Mouse (Mus musculus): Measurements from ENCODE around the gene Ago4. TPM values are rescaled to one million over a fixed set of nuclear protein-coding genes. Genes with fewer than 3 reads are reported as not detected.

The Ago4 gene
- polyA plus RNA-seq, 1 experiment from 2014 or later, result 1.4 TPM

GRCm38 (mm10) chr4:126467721-126468284, 65.5 kb downstream of the Ago4 start:
- ATAC-seq (replicated peaks; ENCODE audit: low FRiP score), result peak; percentile 77
- peak overlapping the region; percentile 80 for H3K4me3 ChIP-seq (replicated peaks)
- WGBS, result 1% methylated on average over 24 of the region's 25 CpGs
- peak overlapping the region; percentile 91 for H3K27ac ChIP-seq
- no peaks in the 10 kb centered on the region for H3K27me3 ChIP-seq
- no peaks in the 10 kb centered on the region for H3K36me3 ChIP-seq
- H3K4me1 ChIP-seq, result peaks cover 46% of the 10 kb centered on the region
- H3K9me3 ChIP-seq (replicated peaks), result no peaks in the 10 kb centered on the region
- peak overlapping the region; percentile 80 for H3K4me2 ChIP-seq
- H3K9ac ChIP-seq, result peak overlapping the region; percentile 93

DNA sequence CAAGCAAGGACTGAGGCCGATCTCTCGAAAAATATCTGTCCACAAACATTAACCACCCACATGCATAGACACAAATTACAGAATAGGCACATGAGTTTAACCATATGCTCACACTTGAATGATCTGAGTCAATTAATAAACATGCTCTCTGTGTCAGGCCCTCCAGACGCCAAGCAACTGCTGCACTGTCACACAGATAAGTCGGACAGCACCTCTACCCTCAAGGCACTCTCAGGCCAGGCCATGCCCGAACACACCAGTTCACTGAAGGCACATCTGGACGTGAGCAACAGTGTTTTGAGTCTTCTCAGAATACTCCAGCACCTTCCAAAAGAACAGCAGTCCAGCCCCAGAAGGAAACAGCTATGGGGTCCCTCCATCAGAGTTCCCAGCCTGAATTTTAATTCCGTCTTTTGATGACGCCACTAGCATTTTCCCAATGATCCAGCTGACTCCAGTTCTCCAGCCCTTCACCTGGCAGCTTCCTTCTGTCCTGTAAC, 67.0 kb downstream of the Ago4 start:
- ATAC-seq (replicated peaks; ENCODE audit: low FRiP score), result no peak
- Histone ChIP-seq H3K4me3 (replicated peaks) (no peak overlapping the region), H3K9ac (no peak overlapping the region), H3K27ac (peak overlapping the region; percentile 47; the same call in 1 of the 2 replicates), H3K9me3 (replicated peaks) (no peaks in the 10 kb centered on the region), H3K4me2 (peak overlapping the region; percentile 44), H3K4me1 (peaks cover 46% of the 10 kb centered on the region), H3K27me3 (no peaks in the 10 kb centered on the region), H3K36me3 (no peaks in the 10 kb centered on the region)
- 33% methylated on average over 8 of the region's 8 CpGs for WGBS

DNA sequence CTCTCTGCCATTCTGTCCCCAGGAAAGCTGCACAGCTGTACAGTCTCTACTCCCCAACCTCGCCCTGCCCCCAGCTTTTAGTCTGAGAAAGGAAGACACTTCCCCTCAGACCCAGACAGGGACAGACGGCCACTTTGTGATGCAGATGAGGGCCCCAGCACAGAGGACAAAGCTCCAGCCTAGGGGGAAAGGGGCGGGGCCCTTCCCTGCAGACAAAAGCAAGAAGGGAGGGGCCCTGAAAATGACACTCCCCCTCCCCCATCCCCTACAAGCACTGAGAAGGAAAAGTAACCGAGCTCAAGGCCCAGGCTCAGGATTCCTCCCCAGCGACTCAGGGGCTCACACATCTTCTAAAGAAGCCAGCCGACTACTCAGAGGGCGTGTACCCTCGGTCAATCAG, 67.4 kb downstream of the Ago4 start:
- peak overlapping the region; percentile 47; the same call in 1 of the 2 replicates for H3K27ac ChIP-seq
- ATAC-seq (replicated peaks; ENCODE audit: low FRiP score), result peak; percentile 29
- H3K9ac ChIP-seq, result no peak overlapping the region
- no peak overlapping the region for H3K4me3 ChIP-seq (replicated peaks)
- H3K4me1 ChIP-seq, result peaks cover 46% of the 10 kb centered on the region
- peak overlapping the region; percentile 44 for H3K4me2 ChIP-seq
- no peaks in the 10 kb centered on the region for H3K9me3 ChIP-seq (replicated peaks)
- H3K36me3 ChIP-seq, result peaks cover under 1% of the 10 kb centered on the region; the same call in 1 of the 2 replicates
- 8% methylated on average over 8 of the region's 8 CpGs for WGBS
- no peaks in the 10 kb centered on the region for H3K27me3 ChIP-seq

DNA sequence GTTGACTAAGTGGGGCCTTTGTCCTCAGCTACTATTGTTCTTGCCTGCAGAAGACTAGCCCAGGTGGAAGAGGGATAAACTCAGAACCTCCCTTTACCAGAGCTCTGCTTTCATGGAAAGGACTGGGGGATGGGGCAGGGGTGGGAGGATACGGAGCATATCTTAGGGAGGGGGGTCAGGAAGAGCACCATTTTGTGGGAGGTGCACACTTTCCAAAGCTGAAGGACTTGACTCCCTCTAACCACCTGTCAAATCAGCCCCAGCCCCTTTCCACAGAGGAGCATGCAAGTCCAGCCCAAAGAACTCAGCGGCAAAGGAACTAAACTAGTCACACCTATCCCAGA, 68.4 kb downstream of the Ago4 start:
- peaks cover 46% of the 10 kb centered on the region for H3K4me1 ChIP-seq
- no peak overlapping the region for H3K9ac ChIP-seq
- no peak for ATAC-seq (replicated peaks; ENCODE audit: low FRiP score)
- H3K4me3 ChIP-seq (replicated peaks), result no peak overlapping the region
- peaks cover 10% of the 10 kb centered on the region for H3K36me3 ChIP-seq
- 0 out of 2 replicates have a peak overlapping the region, but pooled peaks have one; percentile 44 for H3K4me2 ChIP-seq
- no peaks in the 10 kb centered on the region for H3K9me3 ChIP-seq (replicated peaks)
- H3K27me3 ChIP-seq, result no peaks in the 10 kb centered on the region
- no peak overlapping the region for H3K27ac ChIP-seq
- 9% methylated on average over 2 of the region's 2 CpGs for WGBS

- Histone ChIP-seq H3K4me1 (peaks cover 46% of the 10 kb centered on the region), H3K4me2 (no peak overlapping the region), H3K9ac (no peak overlapping the region), H3K36me3 (peaks cover 15% of the 10 kb centered on the region), H3K27me3 (no peaks in the 10 kb centered on the region), H3K9me3 (replicated peaks) (no peaks in the 10 kb centered on the region), H3K27ac (no peak overlapping the region), H3K4me3 (replicated peaks) (no peak overlapping the region)
- ATAC-seq (replicated peaks; ENCODE audit: low FRiP score), result no peak
- 30% methylated on average over 4 of the region's 4 CpGs for WGBS
Observed at GRCm38 (mm10) chr4:126464189-126464891, 68.9 kb downstream of the Ago4 start.

DNA sequence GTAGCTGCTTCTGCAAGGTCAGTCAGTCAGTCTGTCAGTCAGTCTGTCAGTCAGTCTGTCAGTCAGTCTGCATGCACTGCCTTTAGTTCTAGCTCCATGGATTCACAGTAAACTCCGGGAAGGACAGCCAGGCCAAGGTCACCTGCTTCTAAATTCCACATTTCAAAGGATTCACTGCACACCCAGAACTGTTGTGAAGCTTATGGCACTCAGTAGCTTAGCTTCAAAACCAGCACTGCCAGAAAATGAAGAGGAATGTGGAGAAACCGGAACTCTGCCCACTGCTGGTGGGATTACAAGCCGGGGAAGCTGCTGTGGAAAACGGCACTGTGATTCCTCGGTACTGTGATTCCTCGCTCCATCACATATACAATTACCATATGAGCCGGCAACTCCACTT, 77.8 kb downstream of the Ago4 start:
- no peak for ATAC-seq (replicated peaks; ENCODE audit: low FRiP score)
- Histone ChIP-seq H3K4me2 (no peak overlapping the region), H3K9ac (no peak overlapping the region), H3K27me3 (no peaks in the 10 kb centered on the region), H3K27ac (no peak overlapping the region), H3K4me3 (replicated peaks) (no peak overlapping the region), H3K9me3 (replicated peaks) (no peaks in the 10 kb centered on the region), H3K36me3 (peaks cover 96% of the 10 kb centered on the region), H3K4me1 (no peaks in the 10 kb centered on the region)
- 96% methylated on average over 7 of the region's 7 CpGs for WGBS

DNA sequence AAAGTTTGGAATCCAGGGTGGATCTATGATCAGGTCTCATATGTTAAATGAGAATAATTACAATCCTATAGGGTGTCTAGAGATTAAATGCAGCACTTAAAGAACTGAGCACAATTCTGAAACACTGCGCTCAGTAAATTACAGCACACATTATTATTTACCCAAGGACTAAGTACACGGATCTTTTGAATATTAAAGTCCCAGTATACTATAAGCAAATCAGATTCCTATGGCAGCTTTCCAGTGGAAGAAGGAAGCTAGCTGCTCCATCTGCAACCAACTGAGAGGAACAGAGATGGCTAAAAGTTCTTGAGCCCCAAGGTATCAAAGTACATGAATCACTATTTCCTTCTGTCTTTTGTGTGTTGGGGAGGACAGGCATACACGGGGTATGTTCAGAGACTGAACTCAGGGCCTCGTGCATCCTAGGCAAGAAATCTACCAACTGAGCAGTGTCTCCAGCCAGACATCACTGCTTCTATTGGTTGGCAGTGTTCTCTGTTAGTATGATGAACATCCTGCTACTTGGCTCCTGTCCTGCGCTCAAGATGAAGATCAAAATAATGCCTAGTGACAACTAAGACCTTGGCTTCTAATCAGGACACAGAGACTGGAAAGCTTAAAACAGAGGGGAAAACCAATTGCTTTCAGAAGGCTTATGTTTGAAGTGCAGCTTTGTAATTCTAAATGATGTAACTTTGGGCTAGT, 78.6 kb downstream of the Ago4 start:
- no peak for ATAC-seq (replicated peaks; ENCODE audit: low FRiP score)
- H3K27ac ChIP-seq, result no peak overlapping the region

DNA sequence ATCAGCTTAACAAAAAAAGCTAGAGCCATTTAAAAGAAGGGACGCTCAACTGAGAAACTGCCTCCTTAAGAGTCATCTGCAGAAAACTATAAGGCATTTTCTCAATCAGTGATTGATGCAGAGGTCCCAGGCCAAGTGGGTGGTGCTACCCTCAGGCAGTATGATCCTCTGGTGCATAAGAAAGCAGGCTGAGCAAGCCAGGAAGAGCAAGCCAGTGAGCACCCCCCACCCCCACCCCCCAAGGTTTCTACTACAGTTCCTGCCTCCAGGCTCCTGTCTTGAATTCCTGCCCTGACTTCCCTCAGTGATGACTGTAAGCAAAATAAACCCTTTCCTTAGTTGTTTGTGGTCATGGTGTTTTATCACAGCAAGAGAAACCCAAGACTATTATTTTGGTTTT, 83.0 kb downstream of the Ago4 start:
- Histone ChIP-seq H3K27ac (no peak overlapping the region), H3K27me3 (no peaks in the 10 kb centered on the region), H3K4me3 (replicated peaks) (no peak overlapping the region), H3K9ac (no peak overlapping the region), H3K36me3 (peaks cover 85% of the 10 kb centered on the region), H3K4me1 (no peaks in the 10 kb centered on the region), H3K4me2 (no peak overlapping the region), H3K9me3 (replicated peaks) (no peaks in the 10 kb centered on the region)
- 84% methylated on average over 1 of the region's 1 CpGs for WGBS
- ATAC-seq (replicated peaks; ENCODE audit: low FRiP score), result no peak

More for the DNA sequence above, 78.6 kb downstream of the Ago4 start:
- Histone ChIP-seq H3K4me3 (replicated peaks) (no peak overlapping the region), H3K9me3 (replicated peaks) (no peaks in the 10 kb centered on the region), H3K4me2 (no peak overlapping the region), H3K36me3 (peaks cover 95% of the 10 kb centered on the region), H3K27me3 (no peaks in the 10 kb centered on the region), H3K9ac (no peak overlapping the region), H3K4me1 (no peaks in the 10 kb centered on the region)
- WGBS, result 94% methylated on average over 5 of the region's 5 CpGs

DNA sequence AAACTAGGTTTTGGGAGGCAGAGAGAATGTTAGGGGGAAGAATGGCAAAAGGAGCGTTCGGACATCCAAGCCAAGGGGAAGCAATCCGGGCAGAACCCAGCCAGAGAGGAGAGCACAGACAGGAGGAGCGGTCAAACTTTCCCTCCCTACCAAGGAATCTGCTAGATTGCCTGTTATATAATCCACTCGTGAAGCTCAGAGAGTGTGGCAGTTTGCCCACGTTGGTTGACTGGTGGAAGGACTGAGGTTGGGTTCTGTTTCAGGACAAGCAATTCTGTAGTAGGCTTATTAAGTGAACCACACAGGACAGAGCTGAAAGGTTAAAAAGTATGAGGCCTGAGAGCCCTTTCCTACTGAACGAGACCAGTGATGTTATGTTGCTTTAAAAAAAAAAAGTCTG, 86.1 kb downstream of the Ago4 start:
- Histone ChIP-seq H3K4me3 (replicated peaks) (no peak overlapping the region), H3K4me1 (no peaks in the 10 kb centered on the region), H3K4me2 (no peak overlapping the region), H3K36me3 (peaks cover 78% of the 10 kb centered on the region), H3K9ac (no peak overlapping the region), H3K9me3 (replicated peaks) (no peaks in the 10 kb centered on the region), H3K27me3 (no peaks in the 10 kb centered on the region), H3K27ac (no peak overlapping the region)
- 78% methylated on average over 7 of the region's 7 CpGs for WGBS
- no peak for ATAC-seq (replicated peaks; ENCODE audit: low FRiP score)

- Histone ChIP-seq H3K4me1 (no peaks in the 10 kb centered on the region), H3K9me3 (replicated peaks) (no peaks in the 10 kb centered on the region), H3K4me3 (replicated peaks) (no peak overlapping the region), H3K27ac (no peak overlapping the region), H3K36me3 (peaks cover 81% of the 10 kb centered on the region), H3K27me3 (no peaks in the 10 kb centered on the region), H3K9ac (no peak overlapping the region), H3K4me2 (no peak overlapping the region)
- ATAC-seq (replicated peaks; ENCODE audit: low FRiP score), result no peak
- 90% methylated on average over 3 of the region's 3 CpGs for WGBS
Observed at GRCm38 (mm10) chr4:126444528-126444927, 88.7 kb downstream of the Ago4 start.

Data from kidney, embryonic 15.5 days (tissue).